Mouse (Mus musculus) stomach, postnatal 0 days (tissue): Measurements from ENCODE around the gene Gm28230.

Source experiments
- CTCF ChIP-seq: IDR thresholded peaks from 2 replicates; pipeline ENCODE4 v1.5.1; 2016; ENCODE audit warnings: antibody characterized with exemption, low read depth, mild to moderate bottlenecking, moderate library complexity
- EP300 ChIP-seq: optimal IDR thresholded peaks from 2 replicates; pipeline ENCODE3; 2016; ENCODE audit warnings: antibody characterized with exemption

- TF ChIP-seq CTCF (no peak), EP300 (no peak)
These were observed 41.4 kb upstream of the Gm28230 start for GRCm38 (mm10) chr2:74685059-74685603.
